ENCODE assay signal across 11 mouse cellular contexts in genomic region chr8:126988346-126989006, GRCm38 (mm10). TPM values are rescaled to one million over a fixed set of nuclear protein-coding genes. Genes with fewer than 3 reads are reported as not detected.
DNase-seq lines count a peak whose midpoint lies in the region; ATAC-seq and TF ChIP-seq lines count a peak whose summit lies in the region.
"Had no signal": no experiment of that assay in that cellular context is flagged by ENCODE, and none has a peak within 500 bp of the region (broad histone marks: within the 10 kb centered on the region; RNA-seq: fewer than 3 reads in every experiment).

No protein-coding gene starts in this region.

- no peaks in the 10 kb centered on the region for H3K36me3 ChIP-seq in heart, embryonic 10.5 days
- H3K36me3 ChIP-seq in intestine, postnatal 0 days (ENCODE audit: control insufficient read depth, insufficient read depth): no peaks in the 10 kb centered on the region
- H3K36me3 ChIP-seq in intestine, embryonic 16.5 days (ENCODE audit: control insufficient read depth, insufficient read depth, low read length): no peaks in the 10 kb centered on the region
- H3K36me3 ChIP-seq: limb, embryonic 13.5 days; liver, embryonic 15.5 days had no signal

- no peak overlapping the region for H3K27ac ChIP-seq in heart, embryonic 10.5 days
- H3K27ac ChIP-seq in intestine, postnatal 0 days (ENCODE audit: low read depth, low read length): no peak overlapping the region
- no peak overlapping the region for H3K27ac ChIP-seq in intestine, embryonic 16.5 days (ENCODE audit: low read length)
- H3K27ac ChIP-seq: limb, embryonic 13.5 days; liver, embryonic 15.5 days had no signal

- H3K9ac ChIP-seq in intestine, postnatal 0 days (ENCODE audit: low read depth, low read length): no peak overlapping the region
- no peak overlapping the region for H3K9ac ChIP-seq in intestine, embryonic 16.5 days (ENCODE audit: low read depth, low read length)
- H3K9ac ChIP-seq: limb, embryonic 13.5 days; liver, embryonic 15.5 days had no signal

- H3K4me2 ChIP-seq in intestine, postnatal 0 days (replicated peaks; ENCODE audit: low read depth): no peak overlapping the region
- no peak overlapping the region for H3K4me2 ChIP-seq in intestine, embryonic 16.5 days (ENCODE audit: low read depth, low read length)
- H3K4me2 ChIP-seq: limb, embryonic 13.5 days; liver, embryonic 15.5 days had no signal

- 47% methylated on average over 16 of the region's 16 CpGs for WGBS in heart, embryonic 10.5 days
- WGBS in intestine, postnatal 0 days: 72% methylated on average over 16 of the region's 16 CpGs
- 67% methylated on average over 16 of the region's 16 CpGs for WGBS in intestine, embryonic 16.5 days

- H3K27me3 ChIP-seq in heart, embryonic 10.5 days (ENCODE audit: insufficient read depth, poor library complexity, severe bottlenecking): no peaks in the 10 kb centered on the region
- no peaks in the 10 kb centered on the region for H3K27me3 ChIP-seq in intestine, postnatal 0 days (replicated peaks; ENCODE audit: control insufficient read depth, insufficient read depth, low read length)
- H3K27me3 ChIP-seq in intestine, embryonic 16.5 days (replicated peaks; ENCODE audit: control insufficient read depth, insufficient read depth, low read length): no peaks in the 10 kb centered on the region

- peak; percentile 31; the same call in 1 of the 2 replicates for TF ChIP-seq CTCF in intestine, postnatal 0 days (IDR thresholded peaks at IDR 0.05; ENCODE audit: low read depth)

- DNase-seq in heart, embryonic 10.5 days (ENCODE audit: low spot score): no peak
- DNase-seq in heart, adult 8-10 months (ENCODE audit: low spot score): no peak
- DNase-seq in testis, postnatal 10 days (ENCODE audit: low spot score): peak; percentile 57
- DNase-seq in testis, postnatal 14 days (ENCODE audit: low spot score): no peak
- no peak for DNase-seq in neural tube, embryonic 10.5 days (ENCODE audit: extremely low spot score, low spot score)
- DNase-seq: adrenal gland, postnatal 36 days; cerebellum, postnatal 36 days had no signal

- ATAC-seq in intestine, postnatal 0 days: no peak
- no peak for ATAC-seq in intestine, embryonic 16.5 days

- peaks cover 14% of the 10 kb centered on the region; the same call in 1 of the 2 replicates for H3K4me1 ChIP-seq in heart, embryonic 10.5 days
- H3K4me1 ChIP-seq in intestine, postnatal 0 days (replicated peaks; ENCODE audit: control insufficient read depth, insufficient read depth, low read length): no peaks in the 10 kb centered on the region
- H3K4me1 ChIP-seq in intestine, embryonic 16.5 days (ENCODE audit: control insufficient read depth, insufficient read depth, low read length): no peaks in the 10 kb centered on the region
- H3K4me1 ChIP-seq: limb, embryonic 13.5 days; liver, embryonic 15.5 days had no signal

- H3K9me3 ChIP-seq in heart, embryonic 10.5 days: no peaks in the 10 kb centered on the region
- H3K9me3 ChIP-seq in intestine, postnatal 0 days (ENCODE audit: control insufficient read depth): no peaks in the 10 kb centered on the region
- no peaks in the 10 kb centered on the region for H3K9me3 ChIP-seq in intestine, embryonic 16.5 days (ENCODE audit: control insufficient read depth, low read length)
- H3K9me3 ChIP-seq: liver, embryonic 15.5 days had no signal

- peak overlapping the region; percentile 31; the same call in 1 of the 2 replicates for H3K4me3 ChIP-seq in heart, embryonic 10.5 days
- H3K4me3 ChIP-seq in intestine, postnatal 0 days (ENCODE audit: low read depth, low read length): no peak overlapping the region
- no peak overlapping the region for H3K4me3 ChIP-seq in intestine, embryonic 16.5 days (ENCODE audit: low read length)
- H3K4me3 ChIP-seq: limb, embryonic 13.5 days; liver, embryonic 15.5 days had no signal

RNA-seq across cellular contexts. Expression of gene Rbm34, which starts 17.6 kb away (rescaled TPM):
- polyA plus RNA-seq in heart, embryonic 10.5 days (2016; fragmentation: Nextera tagmentation; extraction: Ambion mirVana): 14.0 and 25.0 TPM in 2 replicates
- 1 to 10 TPM; 2.7 to 4.1 (median 3.2) TPM for total RNA-seq in heart, adult 8-10 months (2022)
- 25.3 and 29.1 TPM in 2 replicates for polyA plus RNA-seq in intestine, postnatal 0 days (2015; fragmentation: Nextera tagmentation; extraction: Ambion mirVana)
- 20.6 and 22.0 TPM in 2 replicates for polyA plus RNA-seq in intestine, embryonic 16.5 days (2015; fragmentation: Nextera tagmentation; extraction: Ambion mirVana)

RNA-seq across cellular contexts. Expression of gene Tomm20, which starts 42.8 kb away (rescaled TPM):
- polyA plus RNA-seq in heart, embryonic 10.5 days (2016; fragmentation: Nextera tagmentation; extraction: Ambion mirVana): 276 and 307 TPM in 2 replicates
- total RNA-seq in heart, adult 8-10 months (2022): 100 to 1,000 TPM in 1 of 4 experiments, 10 to 100 TPM in 3; 82.0 to 104 (median 91.0) TPM
- polyA plus RNA-seq in intestine, postnatal 0 days (2015; fragmentation: Nextera tagmentation; extraction: Ambion mirVana): 278 and 296 TPM in 2 replicates
- polyA plus RNA-seq in intestine, embryonic 16.5 days (2015; fragmentation: Nextera tagmentation; extraction: Ambion mirVana): 314 and 329 TPM in 2 replicates
